Mouse (Mus musculus) testis, postnatal 10 days (tissue): ENCODE results near the gene Mrps14.

Experiments
- DNase-seq: peaks from one replicate; pipeline ENCODE4 v3.0.0; 2021; ENCODE audit warnings: low spot score

Mrps14 gene

DNA sequence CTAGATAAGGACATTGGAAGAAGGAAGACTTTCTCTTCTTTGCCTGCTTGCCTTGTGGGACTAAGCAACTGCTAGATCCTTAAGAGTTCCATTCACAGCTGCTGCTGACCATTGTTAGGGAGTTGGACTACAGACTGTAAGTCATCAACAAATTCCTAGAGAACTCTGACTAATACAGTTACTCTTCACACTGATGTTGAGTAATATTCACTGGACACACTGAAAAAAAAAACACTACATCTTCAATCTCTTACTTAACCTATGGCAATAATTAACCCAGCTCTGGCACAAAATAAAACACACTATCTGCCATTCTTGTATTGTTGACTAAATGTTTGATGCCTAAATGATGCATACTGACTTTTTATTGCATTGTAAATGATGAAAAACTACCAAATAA, 32.8 kb downstream of the Mrps14 start:
- no peak for DNase-seq

DNA sequence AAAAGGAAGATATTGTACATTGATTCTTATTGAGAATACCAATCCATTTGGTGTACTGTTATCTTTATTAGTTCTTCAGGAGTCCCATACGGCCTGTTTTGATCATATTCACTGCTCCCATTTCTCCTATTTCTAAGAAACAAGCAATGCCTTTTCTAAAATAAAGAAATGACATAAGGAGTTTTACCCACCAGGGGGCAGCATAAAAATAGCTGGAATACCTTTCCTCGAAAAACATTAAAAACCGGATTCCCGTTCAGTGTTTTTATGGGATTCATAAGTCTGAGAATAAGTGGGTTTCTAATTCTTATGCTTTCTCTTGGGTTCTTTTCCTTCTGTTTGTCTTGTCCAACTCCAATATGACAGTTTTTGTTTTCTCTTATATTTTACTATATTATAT, 36.0 kb downstream of the Mrps14 start:
- peak; percentile 54 for DNase-seq

DNA sequence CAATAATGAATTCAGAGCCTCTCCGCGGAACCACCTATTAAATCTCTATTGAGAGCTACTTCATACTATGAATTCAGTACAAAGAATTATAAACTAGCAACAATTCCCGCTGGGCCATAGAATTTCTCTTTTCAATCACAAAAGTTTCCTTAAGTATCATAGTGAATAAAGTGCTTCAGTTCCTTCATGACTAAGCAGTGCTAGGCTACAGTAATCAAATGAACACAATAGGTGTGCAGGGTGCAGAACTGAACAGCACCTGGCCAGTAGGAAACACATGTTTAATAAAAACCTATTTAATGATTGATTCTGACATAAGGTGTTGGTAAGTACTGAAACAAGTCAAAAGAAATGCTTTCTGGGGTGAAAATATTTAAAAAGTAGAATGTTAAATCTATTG, 37.1 kb downstream of the Mrps14 start:
- DNase-seq, result no peak

DNA sequence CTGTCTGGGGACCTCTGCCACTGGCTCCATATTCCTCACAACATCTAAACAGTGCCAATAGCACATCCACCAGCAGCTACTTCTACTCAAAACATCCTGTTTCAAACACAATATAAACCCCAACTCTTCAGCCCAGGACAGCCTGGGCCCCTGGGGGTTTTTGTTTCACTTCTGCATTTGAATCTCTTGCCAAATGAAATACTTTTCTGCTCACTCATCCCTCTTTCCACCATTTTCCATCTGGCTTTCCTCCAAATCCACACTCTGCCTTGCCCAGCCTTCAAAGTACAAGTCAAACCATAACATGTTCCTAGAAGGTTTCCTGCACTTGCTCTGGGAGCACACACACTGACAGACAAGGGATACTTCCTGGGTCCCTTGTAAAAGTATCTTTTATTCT, 38.9 kb downstream of the Mrps14 start:
- no peak for DNase-seq

DNA sequence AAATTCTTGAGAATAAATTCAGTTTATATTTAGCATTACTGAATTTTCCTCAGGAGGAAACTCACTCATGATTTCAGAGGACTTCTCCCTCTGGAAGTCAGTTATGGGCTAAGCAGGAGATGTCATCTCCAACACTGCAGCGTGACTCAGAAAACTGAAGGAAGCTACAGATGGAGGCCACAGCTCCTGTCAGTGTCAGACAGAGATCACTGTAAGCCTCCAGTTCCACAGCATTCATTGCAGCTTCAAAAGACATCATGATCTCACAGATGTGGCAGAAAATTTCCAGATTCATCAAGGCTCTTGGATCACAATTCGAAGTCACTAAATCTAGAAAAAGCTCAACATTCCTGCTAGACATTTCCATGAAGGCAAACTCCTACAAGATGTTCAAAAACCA, 43.0 kb downstream of the Mrps14 start:
- no peak for DNase-seq

DNA sequence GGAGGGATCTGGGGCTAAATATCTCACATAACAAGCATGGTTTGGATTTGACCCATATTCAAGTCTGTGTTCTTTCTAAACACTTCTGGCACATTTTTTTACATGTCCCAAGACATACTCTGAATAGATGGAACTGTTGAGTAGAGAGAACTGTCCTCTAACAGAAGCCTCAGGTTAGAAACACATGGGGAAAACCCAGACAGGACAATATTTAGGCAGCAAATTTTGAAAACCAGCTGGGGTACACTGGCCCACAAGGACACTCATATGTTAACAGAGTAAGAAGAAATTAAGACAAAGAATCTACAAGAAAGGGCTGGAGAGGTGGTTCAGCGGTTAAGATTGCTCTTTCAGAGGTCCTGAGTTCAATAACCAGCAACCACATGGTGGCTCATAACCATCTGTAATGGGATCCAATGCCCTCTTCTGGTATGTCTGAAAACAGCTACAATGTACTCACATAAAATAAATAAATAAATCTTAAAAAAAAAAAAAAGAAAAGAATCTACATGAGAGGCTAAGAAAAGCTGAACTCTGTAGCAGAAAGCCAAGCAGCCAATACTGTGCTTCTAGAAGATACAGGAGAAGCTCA, 43.9 kb downstream of the Mrps14 start:
- DNase-seq, result no peak

DNA sequence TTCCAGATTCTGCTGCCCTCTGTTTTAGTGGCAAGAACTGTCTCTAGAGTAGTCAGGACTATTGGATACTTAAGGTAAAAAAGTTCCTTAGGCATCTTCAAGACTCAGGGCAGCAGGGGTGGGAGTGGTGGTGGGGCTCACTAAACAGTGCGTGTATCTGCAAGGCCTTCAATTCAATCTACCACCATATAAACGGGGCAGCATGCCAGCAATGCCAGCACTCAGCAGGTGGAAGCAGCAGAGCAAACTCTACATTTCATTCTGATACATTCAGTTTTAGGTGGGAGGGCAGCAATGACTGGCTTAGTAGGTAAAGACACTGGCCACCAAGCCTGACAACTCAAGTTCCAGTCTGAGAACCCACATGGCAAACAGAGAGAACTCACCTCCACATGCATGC, 45.1 kb downstream of the Mrps14 start:
- DNase-seq, result no peak

DNA sequence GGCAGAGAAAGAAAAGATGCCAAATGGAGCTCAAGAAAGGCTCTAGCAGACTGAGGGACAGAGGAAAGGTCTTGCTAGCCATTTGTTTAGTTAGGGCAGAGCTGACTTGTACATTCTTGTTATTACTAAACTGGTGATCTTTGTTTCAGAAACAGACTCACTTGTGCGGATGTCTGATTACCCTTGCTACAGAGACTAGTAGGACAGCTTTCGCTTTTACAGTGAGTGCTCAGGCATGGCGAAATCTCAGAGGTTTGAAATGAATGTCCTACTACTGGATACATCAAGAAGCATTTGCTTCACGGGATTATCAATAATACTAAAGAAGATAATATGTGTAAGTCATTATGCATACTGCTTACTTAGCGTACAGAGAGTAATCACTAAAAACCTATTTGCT, 49.7 kb downstream of the Mrps14 start:
- no peak for DNase-seq

DNA sequence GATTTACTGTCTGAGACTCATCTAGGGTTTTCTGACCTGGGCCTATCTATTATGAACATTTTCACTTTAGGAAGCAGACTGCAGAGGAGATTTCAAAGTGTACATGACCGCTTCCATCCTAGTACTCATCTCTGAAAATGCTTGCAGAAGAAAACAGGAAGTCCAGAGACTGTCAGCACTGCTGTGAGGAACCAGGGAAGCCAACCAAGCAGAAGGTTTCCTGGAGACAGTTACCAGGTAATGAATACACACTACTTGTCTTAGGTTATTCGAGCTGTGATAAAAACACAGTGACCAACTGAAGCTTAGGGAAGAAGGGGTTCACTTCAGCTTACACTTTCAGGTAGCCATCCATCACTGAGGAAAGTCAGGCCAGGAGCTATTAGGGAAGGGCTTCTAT, 50.9 kb downstream of the Mrps14 start:
- DNase-seq, result no peak

DNA sequence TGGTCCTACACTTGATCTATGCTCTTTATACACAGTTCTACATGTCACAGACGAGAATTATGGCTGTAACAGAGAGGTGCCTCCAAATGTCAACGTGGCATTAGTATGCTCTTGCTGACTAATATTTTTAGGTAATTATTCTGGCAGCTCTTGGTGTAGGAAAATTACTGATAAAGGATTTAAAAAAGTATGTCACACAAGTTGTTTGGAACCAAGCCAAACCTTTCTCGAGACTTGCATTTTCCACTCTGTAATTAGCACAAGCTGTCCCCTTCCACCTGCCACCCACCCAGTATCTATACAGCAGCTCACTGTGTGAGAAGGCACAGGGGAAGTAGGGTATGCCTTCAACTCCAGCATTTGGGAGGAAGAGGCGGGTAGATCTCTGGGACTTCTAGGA, 51.8 kb downstream of the Mrps14 start:
- DNase-seq, result no peak

DNA sequence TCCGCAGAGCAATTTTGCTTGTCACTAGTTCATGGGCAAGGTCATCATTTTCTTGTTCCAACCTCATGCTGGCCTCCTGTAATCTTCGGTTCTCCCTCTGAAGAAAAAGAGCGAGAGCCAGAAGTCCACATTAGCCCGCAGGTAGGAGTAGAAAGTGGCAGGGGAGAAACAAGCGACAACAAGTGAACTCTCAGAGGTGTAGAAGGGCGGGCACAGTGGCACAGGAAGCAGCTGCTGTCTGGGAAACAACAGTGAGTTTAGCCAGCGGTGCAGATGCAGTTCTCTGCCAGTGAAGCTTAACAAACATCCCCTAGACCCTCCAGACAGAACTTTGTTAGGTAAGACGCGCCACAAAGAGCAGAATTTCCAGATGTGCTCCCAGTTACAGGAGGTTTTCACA, 52.5 kb downstream of the Mrps14 start:
- DNase-seq, result no peak

DNA sequence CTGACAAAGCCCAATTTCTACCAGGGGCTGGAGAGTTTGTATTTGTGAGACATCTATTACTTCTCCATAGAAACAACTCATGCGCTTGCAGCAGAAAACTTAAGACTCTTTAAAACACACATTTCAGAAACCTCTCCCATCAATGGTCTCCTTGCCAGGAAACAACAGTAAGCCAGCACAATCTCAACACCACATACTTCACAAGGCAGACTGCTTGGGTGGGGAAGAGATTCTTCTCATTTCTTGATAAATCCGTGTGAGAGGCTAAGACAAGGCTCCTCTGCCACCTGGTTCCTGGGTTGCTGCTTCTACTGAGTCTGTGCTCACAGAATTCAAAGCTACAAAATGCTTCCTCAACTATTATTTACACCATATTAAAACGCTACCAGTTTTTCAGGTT, 54.8 kb downstream of the Mrps14 start:
- no peak for DNase-seq

DNA sequence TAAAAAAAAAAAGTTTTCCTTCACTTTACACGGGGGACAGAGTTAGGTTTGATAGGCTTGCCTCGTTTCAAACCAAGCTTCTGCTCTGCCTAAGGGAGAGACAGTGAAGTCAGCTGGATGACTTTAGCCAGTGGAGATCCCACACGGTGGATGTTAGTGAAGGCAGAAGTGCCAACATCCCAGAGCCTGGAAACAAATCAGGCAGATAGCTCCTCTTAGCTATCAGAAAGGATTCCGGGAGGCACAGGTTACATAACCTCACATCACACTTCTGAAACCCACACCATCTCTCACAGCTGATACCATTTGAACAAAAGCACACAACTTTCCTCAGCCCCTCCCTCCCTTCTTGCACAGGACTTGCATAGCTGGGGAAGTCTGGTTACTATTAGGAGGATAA, 55.8 kb downstream of the Mrps14 start:
- DNase-seq, result no peak

DNA sequence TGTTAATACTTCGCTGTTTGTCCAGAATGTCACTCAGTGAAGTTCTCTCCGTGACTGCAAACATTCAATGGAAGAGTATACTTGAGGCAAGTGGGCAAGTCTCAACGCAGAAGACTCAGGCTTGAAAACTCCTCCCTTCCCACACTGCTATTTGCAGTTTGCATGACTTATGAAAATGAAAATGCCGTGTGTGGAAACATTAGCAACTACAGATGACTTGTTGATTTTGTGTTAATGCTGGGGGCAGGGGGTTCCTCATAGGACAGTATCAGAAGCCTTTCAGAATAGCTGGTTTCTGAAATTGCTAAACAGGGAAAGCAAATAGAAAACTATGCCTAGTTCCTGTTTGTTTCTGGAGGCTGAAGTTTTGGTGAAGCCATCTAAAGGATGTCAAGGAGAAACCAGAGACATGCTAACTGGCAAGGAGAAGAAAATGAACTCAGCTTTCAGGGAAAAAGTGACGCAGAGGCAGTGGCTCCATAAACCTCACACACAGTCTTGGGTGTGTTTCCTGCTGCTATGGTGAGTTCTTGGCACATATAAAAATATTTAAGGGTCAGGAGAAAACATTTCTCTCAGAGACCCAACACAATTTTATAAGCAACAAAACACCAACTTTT, 56.5 kb downstream of the Mrps14 start:
- DNase-seq, result no peak
